Mouse (Mus musculus): Measurements from ENCODE around the gene Fosl1.

DNA sequence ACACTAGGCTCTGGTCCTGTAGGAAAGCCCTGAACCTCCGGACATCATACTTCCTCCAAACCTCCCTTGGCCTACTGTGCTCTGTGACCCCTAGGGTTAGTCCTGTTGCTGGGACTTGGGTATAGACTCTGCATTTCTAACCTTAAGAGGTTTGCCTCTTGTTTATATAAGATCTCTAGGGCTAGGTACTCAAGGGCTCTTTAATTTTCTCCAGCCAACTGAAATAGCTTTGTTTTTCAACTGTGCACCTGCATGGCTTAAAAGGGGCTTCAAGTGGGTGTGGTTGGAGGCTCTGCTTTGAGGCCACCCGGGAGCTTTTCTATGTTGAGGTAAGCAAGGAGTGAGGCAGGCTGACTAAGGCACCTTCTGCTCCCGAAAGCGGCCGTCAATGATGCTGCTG, 37.1 kb downstream of the Fosl1 start:
- TF ChIP-seq GATA1 (IDR thresholded peaks at IDR 0.05; ENCODE audit: borderline replicate concordance, low read length) (no peak), FLI1 (IDR thresholded peaks at IDR 0.05; ENCODE audit: low read length) (no peak)
